Mouse (Mus musculus) spleen, postnatal 4 days (tissue): ENCODE data around the gene E4f1.
A peak's percentile ranks its signal among the peaks of the same experiment; 100 is the strongest.
"Not testable (repeated sequence)": the region's sequence is repeated elsewhere in the genome, so short reads cannot be mapped to it uniquely, and the experiment has no call there.

Source experiments
- DNase-seq, 2 experiments: peaks; one replicate each; pipeline ENCODE4 v3.0.0; 2022; ENCODE audit warnings: low spot score in 2 of 2

The E4f1 gene

DNA sequence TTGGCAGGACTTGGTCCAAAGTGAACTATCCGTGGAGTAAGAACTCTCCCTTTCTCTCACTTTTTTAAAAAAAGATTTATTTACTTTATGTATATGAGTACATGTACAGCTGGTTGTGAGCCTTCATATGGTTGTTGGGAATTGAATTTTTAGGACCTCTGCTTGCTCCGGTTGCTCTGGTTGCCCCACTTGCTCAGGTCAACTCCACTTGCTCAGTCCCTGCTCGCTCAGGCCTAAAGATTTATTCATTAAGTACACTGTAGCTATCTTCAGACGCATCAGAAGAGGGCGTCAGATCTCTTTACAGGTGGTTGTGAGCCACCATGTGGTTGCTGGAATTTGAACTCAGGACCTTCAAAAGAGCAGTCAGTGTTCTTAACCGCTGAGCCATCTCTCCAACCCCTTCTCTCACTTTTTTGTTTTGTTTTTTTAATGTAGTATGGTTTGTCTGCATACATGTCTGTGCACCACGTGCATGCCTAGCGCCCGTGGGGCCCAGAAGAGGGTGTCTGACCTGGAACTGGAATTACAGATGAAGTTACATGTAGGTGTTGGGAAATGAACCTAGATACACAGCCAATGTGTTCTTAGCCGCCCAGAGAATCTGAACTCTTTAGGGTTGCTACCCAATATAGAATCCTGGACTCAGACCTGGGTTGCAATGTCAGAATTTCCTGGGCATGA is 14.4 kb downstream of the E4f1 start:
- DNase-seq, result not testable (repeated sequence)

DNA sequence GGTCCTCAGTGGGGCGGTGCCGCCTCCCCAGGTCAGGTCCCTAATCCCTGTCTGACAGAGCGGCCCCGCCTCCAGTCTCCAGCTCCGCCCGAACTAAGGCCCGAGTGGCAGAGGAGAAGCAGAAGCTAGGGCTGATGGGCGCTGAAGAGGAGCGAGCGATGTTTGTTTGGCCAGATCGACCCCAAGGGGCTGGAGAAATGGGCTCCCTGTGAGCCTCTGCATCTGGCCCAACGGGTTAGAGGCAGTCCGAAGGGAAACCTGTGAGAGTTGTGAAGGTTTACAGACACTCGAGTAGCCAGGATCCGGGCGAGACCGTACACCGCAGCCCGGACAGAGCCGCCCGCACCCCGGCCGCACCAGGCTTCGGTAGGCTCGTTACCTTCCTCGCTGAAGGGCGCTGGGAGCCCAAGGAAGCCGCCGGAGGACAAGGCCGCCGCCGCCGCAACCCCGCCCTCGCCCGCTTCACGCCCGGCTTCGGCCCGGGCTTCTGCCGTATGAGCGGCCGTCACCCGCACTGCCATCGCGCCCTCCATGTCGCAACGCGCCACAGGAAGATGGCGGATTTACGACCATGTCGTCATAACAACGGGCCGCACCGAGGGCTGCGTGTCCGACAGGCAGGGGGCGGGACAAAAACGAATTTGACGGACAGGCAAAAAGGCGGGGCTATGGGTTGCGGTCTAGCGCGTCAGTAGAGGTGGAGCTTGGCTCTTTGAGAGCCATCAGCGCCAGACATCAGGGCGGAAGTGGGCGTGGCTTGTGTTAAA is 15.2 kb downstream of the E4f1 start:
- peak; percentile 100 for DNase-seq

DNA sequence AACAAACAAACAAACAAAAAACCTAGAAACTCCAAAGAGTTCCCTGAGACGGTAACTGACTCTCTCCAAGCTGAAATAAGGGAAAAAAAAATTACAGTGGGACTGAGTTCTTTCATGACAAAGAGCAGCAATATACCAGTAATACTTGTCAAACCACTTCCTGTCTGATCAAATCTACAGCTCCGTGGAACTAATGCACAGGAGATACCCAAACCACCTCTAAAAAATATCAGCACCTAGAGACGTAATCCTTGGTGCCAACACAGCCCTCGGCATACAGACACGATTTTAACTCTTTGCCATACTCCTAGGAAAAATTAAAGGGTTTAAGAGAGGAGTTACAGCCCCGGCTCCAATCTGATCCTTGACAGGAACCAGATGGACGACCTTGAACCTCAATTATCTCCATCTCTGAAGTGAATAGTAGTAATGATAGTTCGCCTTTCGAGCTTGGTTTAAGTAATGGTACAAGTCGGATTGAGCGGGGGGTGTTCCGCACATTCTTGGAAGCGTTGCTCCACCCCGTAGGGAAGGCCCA is 15.8 kb downstream of the E4f1 start:
- no peak for DNase-seq

DNA sequence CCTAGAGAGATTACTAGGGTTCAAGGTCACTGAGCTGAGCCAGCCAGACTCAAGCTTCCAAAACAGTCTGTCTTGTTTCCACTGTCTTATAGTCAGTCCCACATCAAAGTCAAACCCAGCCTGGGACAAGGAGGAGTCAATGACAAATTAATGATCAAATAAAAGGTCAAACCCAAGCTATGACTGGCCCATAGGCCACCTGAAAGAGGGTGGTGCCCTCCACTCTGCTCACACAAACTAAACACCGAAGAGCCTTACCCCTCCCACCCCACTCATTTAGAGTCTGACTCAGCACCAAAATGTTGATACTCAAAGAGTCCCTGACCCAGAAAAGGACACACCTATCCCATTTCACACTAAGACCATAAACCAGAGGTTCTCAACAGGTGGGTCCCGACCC is 16.7 kb downstream of the E4f1 start:
- DNase-seq, result no peak

DNA sequence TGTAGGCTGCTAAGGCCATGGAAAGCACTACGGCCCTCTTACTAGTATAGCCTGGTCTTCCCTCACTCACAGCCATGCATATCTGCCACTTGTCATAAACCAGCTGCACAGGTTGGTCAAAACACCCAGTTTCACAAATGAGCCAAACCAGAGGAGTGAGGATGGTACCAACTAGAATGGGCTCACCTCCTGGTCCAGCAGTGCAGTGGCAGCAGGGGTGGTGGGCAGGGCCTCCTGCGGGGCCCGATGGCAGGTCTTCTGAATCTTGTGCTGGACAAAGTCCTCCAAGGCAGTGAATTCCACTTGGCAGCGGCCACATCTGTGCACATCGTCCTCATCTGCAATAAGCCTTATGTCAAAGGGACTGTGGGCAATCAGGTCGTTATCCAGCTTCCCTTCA is 18.9 kb downstream of the E4f1 start:
- no peak for DNase-seq

DNA sequence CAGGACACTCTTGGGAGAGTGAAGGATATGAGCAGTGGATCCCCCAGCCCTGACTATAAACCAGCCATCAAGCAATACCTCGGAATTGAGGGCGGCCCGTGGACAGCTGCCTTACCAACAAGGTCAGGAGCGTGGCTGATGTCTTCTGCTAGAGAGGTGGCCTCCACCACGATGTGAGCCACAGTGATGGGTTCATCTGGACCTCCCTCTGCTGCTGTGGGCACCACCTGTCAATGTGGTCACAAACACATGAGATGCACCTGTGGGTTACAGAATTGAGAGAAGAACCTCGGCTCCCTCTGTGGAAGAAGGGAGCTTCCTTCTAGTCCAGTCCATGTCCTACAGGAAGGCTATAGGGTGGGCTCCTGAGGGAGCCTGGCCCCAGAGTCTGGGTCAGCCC is 20.6 kb downstream of the E4f1 start:
- no peak for DNase-seq

DNA sequence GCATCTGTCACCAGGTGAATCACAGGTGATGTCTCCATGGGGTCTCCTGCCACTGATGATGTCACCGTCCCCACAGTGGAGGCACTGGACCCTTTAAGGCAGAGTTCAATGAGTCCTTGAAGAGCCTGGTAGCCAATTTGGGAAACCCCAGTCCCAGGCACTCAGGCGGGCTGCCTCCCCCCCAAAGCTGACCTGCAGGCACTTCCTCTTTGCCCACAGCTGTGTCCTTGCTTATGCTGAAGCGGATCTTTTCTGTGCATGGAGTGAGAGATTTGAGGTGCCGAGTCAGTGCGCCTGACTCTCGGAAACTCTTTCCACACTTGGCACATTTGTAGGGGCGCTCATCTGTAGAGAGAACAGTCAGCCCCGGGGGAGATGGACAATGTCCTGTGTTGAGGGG is 23.5 kb downstream of the E4f1 start:
- DNase-seq, result no peak

DNA sequence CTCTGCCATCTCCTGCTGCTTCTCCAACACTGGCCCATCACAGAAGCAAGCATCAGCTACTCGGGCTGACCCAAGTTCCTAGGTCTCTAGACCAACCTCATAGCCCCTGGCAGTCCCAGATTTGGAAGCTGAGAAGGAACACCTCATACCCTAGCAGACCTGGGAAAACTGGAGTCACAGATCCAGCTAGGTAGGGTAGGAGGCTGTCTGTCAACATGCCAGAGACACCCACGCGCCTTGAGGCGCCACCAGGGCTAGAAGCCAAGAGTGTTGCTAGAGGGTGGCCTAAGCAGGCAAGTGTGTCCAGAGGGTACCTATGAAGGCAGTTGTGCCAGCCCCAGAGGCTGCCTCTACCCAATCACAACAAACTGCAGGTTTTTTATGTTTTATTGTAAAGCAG is 26.7 kb downstream of the E4f1 start:
- DNase-seq, result no peak

DNA sequence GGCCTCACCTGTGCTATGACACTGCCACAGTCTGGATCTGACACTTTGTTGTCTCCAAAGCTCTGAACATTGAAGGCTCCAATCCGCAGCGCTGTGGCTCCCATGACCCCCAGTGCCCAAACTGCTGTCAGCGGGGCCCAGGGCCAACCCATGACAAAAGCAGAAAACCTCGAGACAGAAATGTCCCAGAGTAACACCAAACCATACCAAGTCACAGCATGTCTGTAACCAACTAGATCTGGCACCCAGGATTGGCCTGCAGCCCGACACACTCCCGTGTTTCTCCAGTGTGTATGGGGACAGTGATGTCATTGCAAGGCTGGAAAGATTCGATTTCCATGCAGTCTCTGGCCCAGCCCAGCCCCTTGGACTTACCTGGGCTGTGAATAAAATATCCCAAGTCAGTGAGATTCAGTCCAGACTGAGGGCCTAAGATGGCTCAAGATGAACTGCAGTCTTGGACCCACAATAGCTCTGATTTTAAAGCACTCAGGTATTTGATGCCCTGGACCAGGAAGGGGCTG is 27.4 kb downstream of the E4f1 start, which contains the start of gene Dnase1l2:
Gene Dnase1l2 (minus strand): TSS at position 474 of the 524 bp plus-strand sequence.
- DNase-seq, result no peak

DNA sequence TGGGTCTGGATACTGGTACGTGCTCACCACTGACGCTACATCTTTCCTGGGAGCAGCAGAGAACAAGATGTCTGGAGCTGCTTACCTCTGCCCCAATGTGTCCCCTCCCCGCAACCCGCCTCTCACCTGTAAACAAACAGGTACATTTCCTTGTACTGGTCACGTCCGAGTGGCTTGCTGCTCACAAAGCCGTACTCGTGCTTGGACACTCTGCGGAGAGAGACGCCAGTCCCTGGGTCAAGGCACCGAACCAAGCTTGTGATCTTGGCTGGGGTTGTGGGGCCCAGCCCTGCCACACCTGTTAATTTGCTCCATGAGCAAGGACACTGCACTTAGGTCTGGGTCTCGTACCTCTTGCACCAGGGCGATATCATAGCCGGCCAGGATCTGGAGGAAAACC is 28.0 kb downstream of the E4f1 start:
- no peak for DNase-seq

DNA sequence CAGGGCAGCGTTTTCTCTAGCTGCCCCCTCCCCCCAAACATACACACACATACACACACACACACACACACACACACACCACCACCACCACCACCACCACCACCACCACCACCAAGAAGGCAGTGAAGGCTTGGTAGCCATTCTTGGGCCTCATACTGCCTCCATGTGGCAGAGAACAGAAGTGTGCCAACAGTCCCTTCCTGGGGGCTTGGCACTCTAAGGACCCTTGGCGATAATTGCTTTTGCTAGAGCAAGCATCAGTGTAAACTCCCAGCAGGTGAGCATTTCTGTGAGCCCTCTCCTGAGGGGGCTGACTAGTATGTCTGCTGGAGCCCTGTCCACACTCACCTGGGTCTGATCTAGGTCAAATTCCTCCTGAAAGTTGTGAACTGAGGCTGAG is 29.0 kb downstream of the E4f1 start:
- no peak for DNase-seq

DNA sequence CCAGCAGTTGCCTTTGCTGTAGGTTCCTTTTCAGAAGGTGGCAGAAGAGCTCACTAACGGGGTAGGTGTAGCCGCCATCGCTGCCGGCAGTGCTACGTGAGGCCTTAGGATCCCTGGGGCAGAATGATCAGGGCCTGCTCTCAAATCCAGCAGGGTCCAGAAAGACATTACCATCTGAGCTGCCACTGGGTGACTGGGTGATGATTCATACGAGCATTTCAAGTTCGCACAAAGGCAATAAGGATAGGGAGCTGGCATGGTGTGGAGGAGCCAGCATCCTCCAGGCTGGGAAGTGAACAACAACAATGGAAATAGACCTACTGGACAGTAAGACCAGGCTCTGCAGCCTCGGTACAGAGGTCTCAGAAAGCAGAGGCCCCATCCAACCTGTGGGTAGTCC is 29.7 kb downstream of the E4f1 start:
- no peak for DNase-seq

DNA sequence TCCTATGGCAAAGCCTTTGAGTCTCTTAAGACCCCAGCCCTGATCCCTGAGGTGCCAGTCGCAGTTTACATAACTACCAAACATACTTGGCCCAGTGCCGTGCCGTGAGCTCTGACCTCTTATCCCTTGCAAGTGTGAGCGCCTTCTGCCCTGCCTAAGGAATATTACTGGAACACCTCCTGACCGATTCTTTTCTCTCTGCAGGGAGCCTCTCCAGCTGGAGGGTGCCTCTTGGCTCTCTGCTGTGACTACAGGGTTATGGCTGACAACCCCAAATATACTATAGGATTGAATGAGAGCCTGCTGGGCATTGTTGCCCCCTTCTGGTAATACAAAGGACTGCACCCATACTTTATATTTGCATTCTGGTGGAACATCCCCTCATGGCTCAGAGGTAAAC is 33.1 kb downstream of the E4f1 start:
- DNase-seq, result peak; percentile 39 to 68

DNA sequence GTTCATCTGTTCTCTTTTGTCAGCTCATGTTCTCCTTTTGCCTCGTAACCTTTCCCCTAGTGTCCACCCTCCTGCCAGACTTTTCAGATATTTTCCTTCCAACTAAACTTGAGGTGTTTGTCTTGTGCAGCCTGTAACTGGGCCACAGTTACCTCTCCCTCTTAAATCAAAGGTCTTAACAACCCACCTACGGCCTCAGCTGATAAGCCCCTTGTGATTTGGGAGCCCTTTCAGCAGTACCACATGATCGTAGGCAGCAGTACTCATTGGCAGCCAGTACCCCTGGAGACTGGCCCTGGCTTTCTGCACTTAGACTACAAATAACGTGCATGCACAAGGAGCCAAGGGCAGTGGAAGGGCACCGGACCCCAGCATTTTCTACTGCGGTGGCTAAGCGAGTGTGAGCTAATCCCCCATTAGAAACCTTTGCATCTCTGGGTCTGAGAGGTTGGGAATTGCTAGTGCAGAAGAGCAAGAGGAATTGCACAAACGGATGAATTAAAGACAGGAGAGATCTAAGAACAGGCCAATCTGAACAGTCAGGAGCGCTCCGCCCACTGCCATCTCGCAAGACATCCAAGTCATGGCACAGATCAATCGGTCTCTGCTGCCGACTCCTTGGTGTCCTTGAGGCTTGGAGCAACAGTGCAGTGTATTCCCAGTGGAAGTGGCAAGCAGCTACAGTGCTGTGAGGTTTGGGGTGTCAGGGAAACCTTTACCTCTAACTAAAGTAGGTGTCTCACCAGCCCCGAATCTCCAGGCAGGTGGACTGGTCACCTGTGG is 40.7 kb downstream of the E4f1 start:
- DNase-seq, result no peak

DNA sequence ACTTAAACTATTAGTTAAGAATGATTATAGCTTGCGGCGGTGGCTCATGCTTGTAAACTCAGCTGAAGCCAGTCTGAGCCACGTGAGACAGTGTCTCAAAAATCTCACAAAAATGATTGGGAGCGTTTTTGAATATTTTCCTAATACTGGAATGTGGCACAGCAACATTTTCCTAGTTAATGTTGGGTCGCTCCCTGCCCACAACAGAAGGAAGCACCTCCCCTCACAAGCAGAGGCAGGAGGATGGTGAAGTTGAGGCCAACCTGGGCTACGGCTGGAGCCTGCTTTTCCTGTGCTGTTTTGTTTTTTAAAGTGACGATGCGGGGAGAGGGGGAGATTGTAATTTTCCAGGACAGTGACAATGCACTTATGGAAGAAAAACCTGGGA is 42.9 kb downstream of the E4f1 start:
- no peak for DNase-seq

DNA sequence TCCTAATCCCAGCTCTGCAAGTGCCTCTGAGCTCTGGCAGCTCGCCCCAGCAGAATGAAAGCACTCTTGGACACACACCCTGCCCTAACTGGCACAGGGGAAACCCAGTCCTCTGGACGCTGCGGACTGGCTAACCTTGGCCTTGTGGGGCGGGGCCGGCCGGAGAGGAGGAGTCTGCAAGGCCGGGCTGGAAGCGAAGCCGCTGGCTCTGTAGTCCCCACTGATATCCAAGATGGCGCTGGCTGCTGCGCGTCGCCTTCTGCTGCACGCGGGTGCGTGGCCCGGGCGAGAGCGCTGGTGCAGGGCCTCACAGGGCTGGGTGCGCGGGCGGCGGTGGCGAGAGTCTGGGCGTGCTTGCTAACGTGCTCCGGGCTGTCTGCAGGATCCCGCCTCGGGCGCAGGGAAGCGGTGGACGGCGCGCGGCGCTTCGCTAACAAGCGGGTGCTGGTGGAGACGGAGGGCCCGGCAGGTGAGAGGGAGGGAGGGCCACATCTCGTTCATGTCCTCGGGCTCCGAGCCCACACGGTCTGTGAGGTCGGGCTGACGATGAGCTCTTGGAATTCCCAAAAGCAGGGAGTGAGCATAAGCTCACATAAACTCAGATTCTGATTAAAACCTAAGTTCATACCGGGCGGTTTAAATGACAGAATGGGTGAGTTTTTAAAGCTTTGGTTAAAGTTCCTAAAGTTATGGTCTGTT is 43.5 kb downstream of the E4f1 start, which contains the start of gene Eci1:
Gene Eci1 (plus strand): TSS at position 171 of the 699 bp plus-strand sequence.
- peak; percentile 92 to 95 for DNase-seq

DNA sequence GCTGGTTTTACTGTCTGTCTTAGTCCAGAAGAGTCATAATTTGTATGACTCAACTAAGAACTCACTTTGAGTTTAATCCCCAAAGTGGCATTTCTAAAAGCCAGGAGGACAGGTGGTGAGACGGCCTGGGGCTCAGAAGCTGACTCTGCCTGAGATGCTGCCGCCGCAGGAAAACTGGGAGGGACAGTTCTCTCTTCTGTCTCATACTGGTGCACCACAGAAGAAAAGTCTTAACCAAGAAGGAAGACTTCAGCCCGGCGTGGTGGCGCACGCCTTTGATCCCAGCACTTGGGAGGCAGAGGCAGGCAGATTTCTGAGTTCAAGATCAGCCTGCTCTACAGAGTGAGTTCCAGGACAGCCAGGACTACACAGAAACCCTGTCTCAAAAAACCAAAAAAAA is 44.2 kb downstream of the E4f1 start:
- no peak for DNase-seq

DNA sequence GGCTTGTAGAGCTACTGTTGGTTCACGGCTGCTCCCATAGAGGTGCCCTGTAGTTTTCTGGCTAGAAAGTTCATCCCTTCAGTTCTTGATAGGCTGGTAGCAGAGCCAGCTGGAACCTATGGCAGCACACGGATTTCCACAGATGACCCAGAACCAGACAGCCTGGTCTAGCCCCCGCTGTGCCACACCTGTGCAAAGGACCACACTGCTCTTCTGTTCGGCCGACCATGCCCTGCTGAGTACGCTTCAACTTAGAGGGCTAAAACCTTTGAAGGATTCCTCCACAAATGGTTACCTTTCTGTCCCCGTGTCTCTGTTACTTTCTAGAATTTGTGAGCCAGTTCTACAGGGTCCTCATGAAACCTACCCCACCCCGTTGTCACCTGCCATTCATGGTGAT is 44.8 kb downstream of the E4f1 start:
- DNase-seq, result not testable (repeated sequence)

DNA sequence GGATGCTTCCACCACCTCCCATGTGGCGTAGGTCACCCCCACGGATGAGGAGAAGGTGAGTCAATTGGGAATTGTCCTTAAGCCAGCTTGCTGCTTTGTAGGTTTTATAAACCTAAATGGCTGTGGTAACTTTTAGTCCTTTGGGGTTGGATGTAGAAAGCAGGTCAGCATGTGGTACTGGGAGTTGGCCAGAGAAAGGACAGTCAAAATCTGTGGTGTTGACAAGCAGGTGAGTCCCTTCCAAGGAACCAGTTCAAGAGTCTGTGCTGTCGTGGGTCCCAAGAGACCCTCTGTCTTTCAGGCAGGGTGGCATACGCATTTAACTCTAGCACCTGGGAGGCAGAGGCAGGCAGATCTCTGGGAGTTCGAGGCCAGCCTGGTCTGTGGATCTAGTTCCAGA is 45.6 kb downstream of the E4f1 start:
- DNase-seq, result no peak

DNA sequence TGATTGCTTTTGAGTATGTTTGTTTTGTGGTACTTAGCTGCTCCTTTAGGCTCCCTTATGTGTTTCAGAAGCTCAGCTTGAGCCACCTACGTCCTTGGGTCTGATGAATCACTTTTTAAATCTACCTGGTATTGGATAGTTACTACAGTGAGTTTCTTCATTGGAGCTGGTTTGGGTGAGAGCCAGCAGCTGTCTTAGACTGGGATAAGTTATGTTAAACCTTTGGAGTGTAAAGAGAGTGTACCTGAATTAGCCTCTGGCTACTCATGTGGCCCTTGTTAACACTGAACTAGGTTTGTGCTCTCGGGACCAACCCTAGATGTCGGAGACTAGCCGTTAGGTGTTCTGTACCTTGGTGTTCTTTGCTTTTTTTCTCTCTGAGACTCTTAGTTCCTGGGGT is 47.0 kb downstream of the E4f1 start:
- DNase-seq, result no peak

DNA sequence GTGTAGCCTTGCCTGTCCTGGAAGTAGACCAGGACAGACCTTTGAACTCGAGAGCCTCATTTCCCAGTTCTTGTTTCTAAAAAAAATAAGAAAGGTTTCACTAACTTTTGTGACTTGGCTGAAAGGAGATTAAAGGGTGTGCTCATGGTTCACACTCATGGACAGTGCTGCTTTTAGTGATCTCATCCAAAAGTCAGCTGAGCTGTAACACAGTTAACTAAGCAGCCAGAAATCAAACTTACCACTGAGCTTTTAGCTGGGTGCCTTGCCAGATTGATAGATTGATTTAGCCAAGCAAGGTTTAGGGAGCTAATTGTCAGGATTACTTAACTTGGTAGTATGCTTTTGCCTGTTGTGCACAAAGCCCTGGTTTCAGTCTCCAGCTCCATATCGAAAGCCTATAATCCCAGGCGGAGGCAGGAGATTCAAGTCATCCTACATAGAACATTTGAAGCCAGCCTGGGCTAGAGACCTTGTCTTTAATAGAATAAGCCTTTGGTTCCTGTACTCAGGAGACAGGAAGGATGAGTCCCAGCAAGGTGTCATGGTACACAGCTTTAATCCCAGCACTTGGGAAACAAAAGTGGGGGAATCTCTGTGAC is 54.0 kb downstream of the E4f1 start:
- no peak for DNase-seq
